Comparison of ENCODE assay signal across 13 mouse cellular contexts in genomic region chr4:106959506-106960302, GRCm38 (mm10). TPM values are rescaled to one million over a fixed set of nuclear protein-coding genes. Genes with fewer than 3 reads are reported as not detected.
DNase-seq lines count a peak whose midpoint lies in the region; ATAC-seq and TF ChIP-seq lines count a peak whose summit lies in the region.
"Had no signal": no experiment of that assay in that cellular context is flagged by ENCODE, and none has a peak within 500 bp of the region (broad histone marks: within the 10 kb centered on the region; RNA-seq: fewer than 3 reads in every experiment).

No protein-coding gene starts in this region.

- no peak overlapping the region for H3K4me2 ChIP-seq in neural tube, embryonic 11.5 days (ENCODE audit: low read depth)
- no peak overlapping the region for H3K4me2 ChIP-seq in forebrain, embryonic 16.5 days (ENCODE audit: low read length)
- H3K4me2 ChIP-seq in midbrain, embryonic 13.5 days (replicated peaks) = no peak overlapping the region
- no peak overlapping the region for H3K4me2 ChIP-seq in stomach, postnatal 0 days (replicated peaks; ENCODE audit: low read depth)
- H3K4me2 ChIP-seq: embryonic facial prominence, embryonic 15.5 days had no signal

- H3K36me3 ChIP-seq in neural tube, embryonic 11.5 days (ENCODE audit: control insufficient read depth, insufficient read depth, low read length) = peaks cover 3% of the 10 kb centered on the region
- no peaks in the 10 kb centered on the region for H3K36me3 ChIP-seq in forebrain, embryonic 16.5 days (ENCODE audit: control insufficient read depth, insufficient read depth)
- H3K36me3 ChIP-seq in midbrain, embryonic 13.5 days = peaks cover 3% of the 10 kb centered on the region; the same call in 1 of the 2 replicates
- no peaks in the 10 kb centered on the region for H3K36me3 ChIP-seq in stomach, postnatal 0 days (ENCODE audit: control insufficient read depth, insufficient read depth, low read length)

- no peak for TF ChIP-seq CTCF in stomach, postnatal 0 days (IDR thresholded peaks at IDR 0.05; ENCODE audit: low read depth)

- H3K27ac ChIP-seq in neural tube, embryonic 11.5 days (ENCODE audit: low read depth, low read length) = peak overlapping the region; percentile 42
- H3K27ac ChIP-seq in forebrain, embryonic 16.5 days (ENCODE audit: low read length) = peak overlapping the region; percentile 65
- H3K27ac ChIP-seq in midbrain, embryonic 13.5 days = peak overlapping the region; percentile 69
- peak overlapping the region; percentile 78 for H3K27ac ChIP-seq in stomach, postnatal 0 days (replicated peaks)
- H3K27ac ChIP-seq: embryonic facial prominence, embryonic 15.5 days had no signal

- ATAC-seq in neural tube, embryonic 11.5 days (ENCODE audit: insufficient read depth, low FRiP score, low TSS enrichment) = peak; percentile 26; the same call in 1 of the 2 replicates
- ATAC-seq in forebrain, embryonic 16.5 days = peak; percentile 24; the same call in 1 of the 2 replicates
- ATAC-seq in midbrain, embryonic 13.5 days = no peak
- ATAC-seq in stomach, postnatal 0 days (ENCODE audit: low FRiP score, low TSS enrichment) = peak; percentile 61

- H3K27me3 ChIP-seq in neural tube, embryonic 11.5 days (ENCODE audit: control insufficient read depth, insufficient read depth, low read length) = no peaks in the 10 kb centered on the region
- no peaks in the 10 kb centered on the region for H3K27me3 ChIP-seq in forebrain, embryonic 16.5 days (replicated peaks; ENCODE audit: control insufficient read depth, insufficient read depth, low read length)
- H3K27me3 ChIP-seq in midbrain, embryonic 13.5 days = no peaks in the 10 kb centered on the region
- H3K27me3 ChIP-seq in stomach, postnatal 0 days (ENCODE audit: control insufficient read depth, insufficient read depth, low read length) = no peaks in the 10 kb centered on the region
- H3K27me3 ChIP-seq: embryonic facial prominence, embryonic 15.5 days had no signal

- TF ChIP-seq EP300 in stomach, postnatal 0 days (optimal IDR thresholded peaks at IDR 0.05) = no peak

- H3K4me3 ChIP-seq in neural tube, embryonic 11.5 days (ENCODE audit: low read depth, low read length) = no peak overlapping the region
- no peak overlapping the region for H3K4me3 ChIP-seq in forebrain, embryonic 16.5 days (replicated peaks; ENCODE audit: low read length)
- H3K4me3 ChIP-seq in midbrain, embryonic 13.5 days (replicated peaks) = no peak overlapping the region
- no peak overlapping the region for H3K4me3 ChIP-seq in stomach, postnatal 0 days (ENCODE audit: low read depth, low read length)
- H3K4me3 ChIP-seq: embryonic facial prominence, embryonic 15.5 days had no signal

- no peaks in the 10 kb centered on the region for H3K9me3 ChIP-seq in neural tube, embryonic 11.5 days (ENCODE audit: control insufficient read depth, low read length)
- H3K9me3 ChIP-seq in forebrain, embryonic 16.5 days (ENCODE audit: control insufficient read depth, low read length) = no peaks in the 10 kb centered on the region
- H3K9me3 ChIP-seq in midbrain, embryonic 13.5 days = no peaks in the 10 kb centered on the region
- no peaks in the 10 kb centered on the region for H3K9me3 ChIP-seq in stomach, postnatal 0 days (ENCODE audit: control insufficient read depth, low read length)
- H3K9me3 ChIP-seq: embryonic facial prominence, embryonic 15.5 days had no signal

- intact Hi-C loops in left cerebral cortex, postnatal 4 days (cut with DNase I) = no loop called here

- no peak overlapping the region for H3K9ac ChIP-seq in neural tube, embryonic 11.5 days (ENCODE audit: low read length)
- H3K9ac ChIP-seq in forebrain, embryonic 16.5 days (replicated peaks; ENCODE audit: low read depth, low read length) = no peak overlapping the region
- no peak overlapping the region for H3K9ac ChIP-seq in midbrain, embryonic 13.5 days (replicated peaks)
- H3K9ac ChIP-seq in stomach, postnatal 0 days (ENCODE audit: low read length) = no peak overlapping the region
- H3K9ac ChIP-seq: embryonic facial prominence, embryonic 15.5 days had no signal

- peak; percentile 25 for DNase-seq in neural tube, embryonic 11.5 days (ENCODE audit: low spot score)
- DNase-seq in neural tube, embryonic 10.5 days (ENCODE audit: extremely low spot score, low spot score) = no peak
- peak; percentile 61 for DNase-seq in stomach, postnatal 0 days (ENCODE audit: low spot score)
- DNase-seq in left cerebral cortex, postnatal 4 days = no peak
- DNase-seq in adipocyte (ENCODE audit: low spot score) = no peak
- DNase-seq: cerebellum, adult 2 months; gastrocnemius, postnatal 25 days; heart, postnatal 14 days; kidney, postnatal 36 days; thymus, adult 2 months had no signal

- H3K4me1 ChIP-seq in neural tube, embryonic 11.5 days (ENCODE audit: control insufficient read depth, insufficient read depth, low read length) = peaks cover 67% of the 10 kb centered on the region
- peaks cover 73% of the 10 kb centered on the region for H3K4me1 ChIP-seq in forebrain, embryonic 16.5 days (replicated peaks; ENCODE audit: control insufficient read depth, insufficient read depth, low read length)
- peaks cover 97% of the 10 kb centered on the region for H3K4me1 ChIP-seq in midbrain, embryonic 13.5 days (replicated peaks)
- H3K4me1 ChIP-seq in stomach, postnatal 0 days (replicated peaks; ENCODE audit: control insufficient read depth, insufficient read depth) = peaks cover 19% of the 10 kb centered on the region

- WGBS in neural tube, embryonic 11.5 days = 54% methylated on average over 12 of the region's 12 CpGs
- WGBS in forebrain, embryonic 16.5 days = 32% methylated on average over 12 of the region's 12 CpGs
- WGBS in midbrain, embryonic 13.5 days = 73% methylated on average over 12 of the region's 12 CpGs
- 45% methylated on average over 12 of the region's 12 CpGs for WGBS in stomach, postnatal 0 days

RNA-seq across cellular contexts. Expression of gene Ssbp3, which starts 49.2 kb away (rescaled TPM):
- 142 and 145 TPM in 2 replicates for polyA plus RNA-seq in neural tube, embryonic 11.5 days (2014; fragmentation: Nextera tagmentation; extraction: Ambion mirVana)
- polyA plus RNA-seq in forebrain, embryonic 16.5 days (2015; fragmentation: Nextera tagmentation; extraction: Ambion mirVana) = 163 and 167 TPM in 2 replicates
- polyA plus RNA-seq in midbrain, embryonic 13.5 days (2015; fragmentation: Nextera tagmentation; extraction: Ambion mirVana) = 192 and 229 TPM in 2 replicates
- polyA plus RNA-seq in stomach, postnatal 0 days (2015; fragmentation: Nextera tagmentation; extraction: Ambion mirVana) = 39.3 and 50.0 TPM in 2 replicates
- 100 to 1,000 TPM; 146 to 149 TPM for total RNA-seq in left cerebral cortex, postnatal 4 days (2021)

Comparison
In these comparisons a context has a peak if more than half of its experiments do, and no peak if none do; other contexts are left out.
1. DNase-seq: peak in neural tube, embryonic 11.5 days (single experiment) and stomach, postnatal 0 days (single experiment); none in neural tube, embryonic 10.5 days (single experiment), left cerebral cortex, postnatal 4 days (single experiment) and adipocyte (single experiment).
2. Peak in every context shown above with its lines, with median percentiles within 50 percentile points of each other: H3K27ac ChIP-seq.